Mouse (Mus musculus) liver, embryonic 16.5 days (tissue): ENCODE measurements around the gene Tmcc2. TPM values are rescaled to one million over a fixed set of nuclear protein-coding genes. Genes with fewer than 3 reads are reported as not detected.
A peak's percentile ranks its signal among the peaks of the same experiment; 100 is the strongest.

Experiments used
- ATAC-seq: fragments of 200-750 bp; cut with Nextera tagmentation; 2 replicates; pipeline ENCODE4 v1.8.0; 2017; ENCODE audit warnings: low read depth, mild to moderate bottlenecking, moderate number of reproducible peaks, moderate library complexity
- H3K27ac ChIP-seq: fragments of 300-500 bp; sonication (generic); 2 replicates; pipeline ENCODE4 v1.5.1; 2014; ENCODE audit warnings: mild to moderate bottlenecking, low read length
- H3K27me3 ChIP-seq: fragments of 300-500 bp; sonication (generic); 2 replicates; pipeline ENCODE4 v1.6.1; 2014; ENCODE audit warnings: low read depth, low read length, mixed read lengths; ENCODE audit not compliant: control insufficient read depth, insufficient read depth
- H3K36me3 ChIP-seq: fragments of 300-500 bp; sonication (generic); 2 replicates; pipeline ENCODE4 v1.6.1; 2014; ENCODE audit warnings: mild to moderate bottlenecking; ENCODE audit not compliant: control insufficient read depth, insufficient read depth
- H3K4me1 ChIP-seq: fragments of 300-500 bp; sonication (generic); 2 replicates; pipeline ENCODE4 v1.6.1; 2014; ENCODE audit warnings: low read depth, low read length, mixed read lengths; ENCODE audit not compliant: control insufficient read depth
- H3K4me2 ChIP-seq: fragments of 300-500 bp; sonication (generic); 2 replicates; pipeline ENCODE4 v1.6.1; 2014; ENCODE audit warnings: low read depth, low read length, mixed read lengths
- H3K4me3 ChIP-seq: fragments of 300-500 bp; sonication (generic); 2 replicates; pipeline ENCODE4 v1.5.1; 2014; ENCODE audit warnings: low read depth, mild to moderate bottlenecking, low read length
- H3K9ac ChIP-seq: fragments of 300-500 bp; sonication (generic); 2 replicates; pipeline ENCODE4 v1.6.1; 2014; ENCODE audit warnings: low read depth, low read length
- H3K9me3 ChIP-seq: fragments of 300-500 bp; sonication (generic); replicated peaks from 2 replicates; pipeline ENCODE4 v1.6.1; 2016; ENCODE audit warnings: low read length; ENCODE audit not compliant: control insufficient read depth
- WGBS: fragments of 180-500 bp; shearing (Covaris S2); extraction: QIAGEN DNeasy Blood & Tissue Kit; methylation state at CpG from one replicate; pipeline ENCODE4 v1.1.7; 2014; ENCODE audit not compliant: insufficient replicate concordance; 5-methylcytosine and 5-hydroxymethylcytosine counted together
- polyA plus RNA-seq: library from polyadenylated mRNA; unstranded; fragments of >200 nt; fragmentation: Nextera tagmentation; extraction: Ambion mirVana; gene quantifications from 2 replicates; pipeline ENCODE4 v1.2.1, GENCODE M21; 2015

Gene Tmcc2
- polyA plus RNA-seq, 1 experiment from 2014 or later = 674 TPM

DNA sequence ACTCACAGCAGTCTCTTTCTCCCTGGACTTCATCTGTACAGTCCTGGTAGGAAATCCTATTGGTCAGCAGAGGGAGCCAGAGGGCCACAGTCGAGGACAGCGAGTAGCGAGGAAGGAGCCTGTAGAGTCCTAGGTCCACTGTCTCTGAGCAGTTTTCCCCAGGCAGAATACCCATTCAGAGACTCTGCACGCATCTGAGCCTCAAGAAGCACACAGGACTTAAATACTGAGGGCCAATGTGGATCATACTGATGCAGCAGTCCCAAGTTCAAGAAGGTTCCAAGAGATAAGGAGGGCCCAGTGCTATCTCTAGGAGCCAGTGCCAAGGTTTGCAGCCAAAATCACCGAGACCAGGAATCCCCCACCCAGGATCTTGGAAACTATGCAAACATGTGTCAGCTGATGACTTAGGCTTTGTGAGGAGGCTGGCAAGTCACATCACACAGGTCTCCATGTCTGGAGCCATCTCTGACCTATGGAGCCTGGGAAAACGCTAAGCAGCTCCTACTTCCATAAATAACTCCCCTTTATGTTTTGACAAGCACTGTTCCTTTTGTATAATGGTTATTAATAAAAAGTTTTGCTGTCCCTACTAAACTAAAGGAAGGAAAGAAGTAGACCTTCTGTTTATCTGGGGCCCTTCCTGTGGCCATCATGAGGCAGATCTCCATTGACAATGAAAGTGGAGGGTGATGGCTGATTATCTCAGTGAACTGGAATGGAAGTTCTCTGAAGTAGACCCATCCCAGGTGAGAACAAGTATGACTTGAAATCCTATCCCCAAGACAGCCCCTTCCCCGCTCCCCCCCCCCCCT, 23.2 kb downstream of the Tmcc2 start:
- Histone ChIP-seq H3K36me3 (peaks cover 53% of the 10 kb centered on the region), H3K4me3 (peak overlapping the region; percentile 79), H3K9ac (peak overlapping the region; percentile 86), H3K4me1 (peaks cover 67% of the 10 kb centered on the region), H3K27me3 (no peaks in the 10 kb centered on the region), H3K27ac (peak overlapping the region; percentile 95), H3K9me3 (no peaks in the 10 kb centered on the region), H3K4me2 (peak overlapping the region; percentile 61)
- 11% methylated on average over 7 of the region's 7 CpGs for WGBS
- peak; percentile 95 for ATAC-seq

DNA sequence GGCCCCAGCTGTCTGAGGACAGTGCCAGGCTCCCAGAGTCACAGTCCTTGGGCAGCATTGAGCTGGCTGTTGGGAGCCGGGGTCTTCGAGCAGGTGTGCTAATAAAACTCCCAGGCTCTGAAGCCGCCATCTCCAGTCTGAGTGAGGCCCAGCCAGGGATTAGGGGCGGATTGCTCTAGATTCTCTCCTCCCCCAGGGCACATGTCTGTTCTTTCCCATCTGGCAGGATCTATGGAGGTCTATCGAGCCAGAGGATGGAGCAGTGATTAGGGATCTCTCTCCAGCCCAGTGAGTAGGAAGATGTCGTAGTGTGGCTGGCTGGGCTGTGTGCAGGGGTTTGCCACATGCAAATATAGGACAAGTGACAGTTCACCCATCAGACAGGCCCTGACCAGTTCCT, 24.1 kb downstream of the Tmcc2 start:
- 48% methylated on average over 6 of the region's 6 CpGs for WGBS
- H3K4me1 ChIP-seq = peaks cover 64% of the 10 kb centered on the region
- H3K4me2 ChIP-seq = peak overlapping the region; percentile 61
- H3K27ac ChIP-seq = peak overlapping the region; percentile 95
- no peaks in the 10 kb centered on the region for H3K9me3 ChIP-seq
- no peaks in the 10 kb centered on the region for H3K27me3 ChIP-seq
- peaks cover 60% of the 10 kb centered on the region for H3K36me3 ChIP-seq
- H3K4me3 ChIP-seq = peak overlapping the region; percentile 79
- peak overlapping the region; percentile 86 for H3K9ac ChIP-seq
- ATAC-seq = no peak

DNA sequence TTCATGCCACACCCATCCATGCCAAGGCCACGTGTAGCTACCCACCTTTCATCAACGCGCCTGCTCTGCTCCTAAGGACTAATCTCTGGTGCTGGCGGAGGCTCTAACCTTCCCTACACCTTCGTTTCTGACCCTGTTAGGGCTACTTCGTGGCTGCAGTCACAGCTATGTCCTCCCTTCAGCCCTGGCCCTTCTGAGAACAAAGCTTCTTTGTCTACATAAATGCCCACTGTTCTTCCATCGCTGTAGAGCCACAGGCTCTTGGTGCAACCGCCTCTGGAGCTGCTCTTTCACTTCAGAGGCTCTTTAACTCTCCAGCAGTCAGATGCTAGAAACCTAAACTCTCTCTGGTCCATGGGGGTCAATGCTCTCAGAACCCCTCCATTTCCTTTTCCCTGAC, 24.8 kb downstream of the Tmcc2 start:
- H3K4me2 ChIP-seq = peak overlapping the region; percentile 61
- peak overlapping the region; percentile 95 for H3K27ac ChIP-seq
- peaks cover 60% of the 10 kb centered on the region for H3K4me1 ChIP-seq
- H3K27me3 ChIP-seq = no peaks in the 10 kb centered on the region
- H3K36me3 ChIP-seq = peaks cover 62% of the 10 kb centered on the region
- H3K4me3 ChIP-seq = peak overlapping the region; percentile 79
- peak overlapping the region; percentile 86 for H3K9ac ChIP-seq
- no peak for ATAC-seq
- 72% methylated on average over 8 of the region's 8 CpGs for WGBS
- no peaks in the 10 kb centered on the region for H3K9me3 ChIP-seq

DNA sequence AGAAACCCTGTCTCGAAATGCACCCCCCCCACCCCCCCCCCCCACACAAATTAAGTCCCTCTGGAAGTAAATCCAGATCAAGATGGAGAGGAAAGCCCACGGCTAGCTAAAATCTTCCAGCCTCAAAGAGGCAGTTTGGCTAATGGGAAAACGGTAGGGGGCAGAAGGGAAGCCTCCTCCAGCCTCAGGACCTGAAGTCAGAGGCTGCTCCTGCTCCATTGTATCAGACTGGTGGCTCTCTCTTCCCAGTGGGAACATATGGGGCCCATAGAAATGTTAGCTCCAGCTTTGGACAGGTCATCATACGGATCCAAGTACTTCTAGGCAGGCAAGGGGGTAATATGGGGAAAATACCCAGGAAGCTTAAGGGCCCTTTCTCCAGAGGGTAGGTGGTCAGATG, 25.4 kb downstream of the Tmcc2 start:
- peak overlapping the region; percentile 61 for H3K4me2 ChIP-seq

DNA sequence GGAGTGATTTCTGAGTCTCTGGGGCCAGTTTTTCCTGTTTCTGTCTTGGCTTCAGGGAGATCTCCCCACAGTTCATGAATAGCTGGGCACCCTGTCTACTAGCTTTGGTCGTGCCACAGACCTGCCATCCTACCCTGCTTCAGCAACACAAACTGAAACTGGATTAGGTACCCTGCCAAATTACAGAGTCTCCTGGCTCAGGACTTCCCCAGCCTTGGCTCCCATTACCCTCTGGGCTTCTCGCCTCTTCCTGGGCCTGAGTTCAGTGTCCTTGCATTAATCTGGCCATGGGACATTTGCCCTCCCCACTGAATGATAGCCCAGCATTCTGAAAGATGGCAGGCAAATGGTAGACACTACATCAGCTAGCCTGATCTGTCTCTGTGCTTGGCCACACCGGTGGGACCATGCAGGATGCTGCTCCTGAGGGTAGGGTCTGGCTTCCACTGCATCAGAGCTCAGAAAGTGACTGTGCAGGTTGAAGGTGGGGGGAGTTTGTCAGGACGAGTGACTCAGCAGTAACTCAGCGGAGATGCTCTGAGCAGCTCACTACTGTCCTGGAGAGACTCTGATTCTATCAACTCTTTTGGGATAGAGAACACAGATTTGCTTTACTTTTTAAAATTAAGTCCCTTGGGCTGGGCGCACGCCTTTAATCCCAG, 26.1 kb downstream of the Tmcc2 start:
- peak overlapping the region; percentile 95 for H3K27ac ChIP-seq
- H3K9ac ChIP-seq = peak overlapping the region; percentile 55
- H3K9me3 ChIP-seq = no peaks in the 10 kb centered on the region
- WGBS = 74% methylated on average over 7 of the region's 7 CpGs
- peaks cover 49% of the 10 kb centered on the region for H3K4me1 ChIP-seq
- peaks cover 66% of the 10 kb centered on the region for H3K36me3 ChIP-seq
- no peak for ATAC-seq
- peak overlapping the region; percentile 79 for H3K4me3 ChIP-seq
- H3K4me2 ChIP-seq = peak overlapping the region; percentile 61
- no peaks in the 10 kb centered on the region for H3K27me3 ChIP-seq

More for the DNA sequence above, 25.4 kb downstream of the Tmcc2 start:
- Histone ChIP-seq H3K27me3 (no peaks in the 10 kb centered on the region), H3K4me1 (peaks cover 54% of the 10 kb centered on the region), H3K4me3 (peak overlapping the region; percentile 79), H3K27ac (peak overlapping the region; percentile 95), H3K36me3 (peaks cover 65% of the 10 kb centered on the region), H3K9ac (peak overlapping the region; percentile 86), H3K9me3 (no peaks in the 10 kb centered on the region)
- ATAC-seq = no peak
- 72% methylated on average over 4 of the region's 4 CpGs for WGBS

DNA sequence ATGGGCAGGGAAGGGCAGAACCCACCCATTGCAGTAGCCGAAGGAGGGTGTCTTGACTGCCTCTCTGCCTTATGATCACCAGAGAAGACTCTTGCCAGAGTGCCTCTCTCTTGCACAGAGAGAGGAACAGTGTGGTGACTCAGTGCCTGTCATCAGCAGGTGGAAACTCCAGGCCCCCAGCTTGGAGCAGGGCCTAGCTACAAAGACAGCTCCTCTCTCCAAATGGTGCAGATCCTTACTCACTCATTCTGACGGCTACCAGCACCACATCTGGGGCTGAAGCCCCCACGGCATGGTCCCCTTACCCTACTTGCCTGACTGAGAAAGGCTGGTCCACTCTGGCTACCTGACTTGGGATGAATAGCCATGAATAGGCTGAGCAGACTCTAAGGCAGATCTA, 26.7 kb downstream of the Tmcc2 start:
- H3K9ac ChIP-seq = peak overlapping the region; percentile 55
- H3K27me3 ChIP-seq = no peaks in the 10 kb centered on the region
- H3K4me1 ChIP-seq = peaks cover 47% of the 10 kb centered on the region
- peak overlapping the region; percentile 63 for H3K27ac ChIP-seq
- ATAC-seq = no peak
- peak overlapping the region; percentile 61 for H3K4me2 ChIP-seq
- 88% methylated on average over 3 of the region's 3 CpGs for WGBS
- H3K9me3 ChIP-seq = no peaks in the 10 kb centered on the region
- H3K36me3 ChIP-seq = peaks cover 73% of the 10 kb centered on the region
- H3K4me3 ChIP-seq = peak overlapping the region; percentile 79

DNA sequence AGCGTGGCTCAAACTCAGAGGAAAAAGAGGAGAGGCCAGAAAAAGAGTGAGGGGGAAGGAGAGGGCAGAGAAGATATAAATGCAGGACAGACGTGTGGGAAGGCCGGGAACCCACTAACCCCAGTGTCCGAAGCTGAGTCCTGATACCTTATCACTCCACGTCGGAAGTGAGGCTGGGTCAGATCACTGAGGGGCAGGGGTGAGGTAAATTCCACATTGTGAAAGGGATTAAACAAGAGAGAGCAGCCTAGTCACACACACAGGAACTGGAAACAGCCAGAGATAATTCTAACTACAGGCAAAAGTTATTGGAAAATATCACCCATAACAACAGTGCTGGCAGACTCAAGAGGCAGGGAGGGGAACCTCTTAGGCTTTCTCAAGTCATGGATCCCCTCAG, 29.1 kb downstream of the Tmcc2 start:
- Histone ChIP-seq H3K4me3 (peak overlapping the region; percentile 79), H3K4me1 (peaks cover 38% of the 10 kb centered on the region), H3K27ac (no peak overlapping the region), H3K9me3 (no peaks in the 10 kb centered on the region), H3K9ac (no peak overlapping the region), H3K4me2 (0 out of 2 replicates have a peak overlapping the region, but pooled peaks have one; percentile 61), H3K27me3 (no peaks in the 10 kb centered on the region), H3K36me3 (peaks cover 96% of the 10 kb centered on the region)
- ATAC-seq = no peak
- WGBS = 32% methylated on average over 6 of the region's 6 CpGs

DNA sequence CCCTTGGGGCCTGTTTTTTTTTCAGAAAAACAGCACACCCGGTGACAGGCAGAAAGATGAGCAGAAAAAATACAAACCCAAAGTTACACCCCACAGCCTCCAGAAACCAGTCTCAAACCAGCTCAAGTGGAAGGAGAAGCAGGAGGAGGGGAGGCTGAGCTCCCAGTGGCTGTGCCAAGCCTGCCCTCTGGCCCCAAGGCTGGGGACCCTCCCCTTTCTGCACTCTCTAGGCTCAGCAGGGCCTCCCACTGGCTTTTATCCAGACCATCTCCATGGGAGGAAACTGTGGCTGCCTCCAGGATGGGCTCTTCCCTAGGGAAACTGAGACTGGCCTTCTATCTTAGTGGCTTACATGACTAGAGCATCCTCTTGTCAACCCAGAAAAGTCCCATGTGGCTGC, 34.2 kb downstream of the Tmcc2 start:
- Histone ChIP-seq H3K27ac (no peak overlapping the region), H3K4me3 (no peak overlapping the region), H3K4me1 (peaks cover 12% of the 10 kb centered on the region), H3K36me3 (peaks cover 74% of the 10 kb centered on the region), H3K27me3 (no peaks in the 10 kb centered on the region), H3K4me2 (no peak overlapping the region), H3K9ac (no peak overlapping the region), H3K9me3 (no peaks in the 10 kb centered on the region)
- ATAC-seq = no peak
- 67% methylated on average over 1 of the region's 1 CpGs for WGBS

DNA sequence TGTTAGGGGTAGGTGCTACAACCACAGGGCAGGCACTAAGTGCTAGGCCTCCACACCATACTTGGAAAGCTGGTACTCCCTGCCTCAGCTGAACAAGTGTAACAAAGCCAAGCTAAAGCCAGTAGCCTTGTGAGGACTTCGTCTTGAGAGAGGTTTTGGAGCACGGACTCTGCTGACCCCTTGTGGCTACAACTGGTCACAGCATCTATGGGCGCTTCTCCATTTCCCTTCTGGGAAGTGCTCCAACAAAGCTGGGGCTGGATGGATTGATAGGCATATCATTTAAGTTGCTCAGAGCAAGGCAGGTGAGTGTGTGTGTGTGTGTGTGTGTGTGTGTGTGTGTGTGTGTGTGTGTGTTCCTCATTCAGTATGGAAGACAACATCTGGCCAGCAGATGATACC, 35.2 kb downstream of the Tmcc2 start:
- H3K4me1 ChIP-seq = peaks cover 10% of the 10 kb centered on the region; the same call in 1 of the 2 replicates
- ATAC-seq = peak; percentile 17
- no peak overlapping the region for H3K9ac ChIP-seq
- H3K4me3 ChIP-seq = no peak overlapping the region
- peaks cover 3% of the 10 kb centered on the region for H3K9me3 ChIP-seq
- H3K4me2 ChIP-seq = no peak overlapping the region
- H3K27me3 ChIP-seq = no peaks in the 10 kb centered on the region
- H3K27ac ChIP-seq = no peak overlapping the region
- peaks cover 64% of the 10 kb centered on the region for H3K36me3 ChIP-seq
- WGBS = 2% methylated on average over 3 of the region's 3 CpGs
